Mouse (Mus musculus) liver, embryonic 16.5 days (tissue): ENCODE data around the gene Fmo1. TPM values are rescaled to one million over a fixed set of nuclear protein-coding genes. Genes with fewer than 3 reads are reported as not detected.
"Not testable (repeated sequence)": the region's sequence is repeated elsewhere in the genome, so short reads cannot be mapped to it uniquely, and the experiment has no call there.

Source experiments
- ATAC-seq: fragments of 200-750 bp; cut with Nextera tagmentation; 2 replicates; pipeline ENCODE4 v1.8.0; 2017; ENCODE audit warnings: low read depth, mild to moderate bottlenecking, moderate number of reproducible peaks, moderate library complexity
- H3K27ac ChIP-seq: fragments of 300-500 bp; sonication (generic); 2 replicates; pipeline ENCODE4 v1.5.1; 2014; ENCODE audit warnings: mild to moderate bottlenecking, low read length
- H3K27me3 ChIP-seq: fragments of 300-500 bp; sonication (generic); 2 replicates; pipeline ENCODE4 v1.6.1; 2014; ENCODE audit warnings: low read depth, low read length, mixed read lengths; ENCODE audit not compliant: control insufficient read depth, insufficient read depth
- H3K36me3 ChIP-seq: fragments of 300-500 bp; sonication (generic); 2 replicates; pipeline ENCODE4 v1.6.1; 2014; ENCODE audit warnings: mild to moderate bottlenecking; ENCODE audit not compliant: control insufficient read depth, insufficient read depth
- H3K4me1 ChIP-seq: fragments of 300-500 bp; sonication (generic); 2 replicates; pipeline ENCODE4 v1.6.1; 2014; ENCODE audit warnings: low read depth, low read length, mixed read lengths; ENCODE audit not compliant: control insufficient read depth
- H3K4me2 ChIP-seq: fragments of 300-500 bp; sonication (generic); 2 replicates; pipeline ENCODE4 v1.6.1; 2014; ENCODE audit warnings: low read depth, low read length, mixed read lengths
- H3K4me3 ChIP-seq: fragments of 300-500 bp; sonication (generic); 2 replicates; pipeline ENCODE4 v1.5.1; 2014; ENCODE audit warnings: low read depth, mild to moderate bottlenecking, low read length
- H3K9ac ChIP-seq: fragments of 300-500 bp; sonication (generic); 2 replicates; pipeline ENCODE4 v1.6.1; 2014; ENCODE audit warnings: low read depth, low read length
- H3K9me3 ChIP-seq: fragments of 300-500 bp; sonication (generic); replicated peaks from 2 replicates; pipeline ENCODE4 v1.6.1; 2016; ENCODE audit warnings: low read length; ENCODE audit not compliant: control insufficient read depth
- WGBS: fragments of 180-500 bp; shearing (Covaris S2); extraction: QIAGEN DNeasy Blood & Tissue Kit; methylation state at CpG from one replicate; pipeline ENCODE4 v1.1.7; 2014; ENCODE audit not compliant: insufficient replicate concordance; 5-methylcytosine and 5-hydroxymethylcytosine counted together
- polyA plus RNA-seq: library from polyadenylated mRNA; unstranded; fragments of >200 nt; fragmentation: Nextera tagmentation; extraction: Ambion mirVana; gene quantifications from 2 replicates; pipeline ENCODE4 v1.2.1, GENCODE M21; 2015

Gene Fmo1
- polyA plus RNA-seq, 1 experiment from 2014 or later = 39.5 TPM

DNA sequence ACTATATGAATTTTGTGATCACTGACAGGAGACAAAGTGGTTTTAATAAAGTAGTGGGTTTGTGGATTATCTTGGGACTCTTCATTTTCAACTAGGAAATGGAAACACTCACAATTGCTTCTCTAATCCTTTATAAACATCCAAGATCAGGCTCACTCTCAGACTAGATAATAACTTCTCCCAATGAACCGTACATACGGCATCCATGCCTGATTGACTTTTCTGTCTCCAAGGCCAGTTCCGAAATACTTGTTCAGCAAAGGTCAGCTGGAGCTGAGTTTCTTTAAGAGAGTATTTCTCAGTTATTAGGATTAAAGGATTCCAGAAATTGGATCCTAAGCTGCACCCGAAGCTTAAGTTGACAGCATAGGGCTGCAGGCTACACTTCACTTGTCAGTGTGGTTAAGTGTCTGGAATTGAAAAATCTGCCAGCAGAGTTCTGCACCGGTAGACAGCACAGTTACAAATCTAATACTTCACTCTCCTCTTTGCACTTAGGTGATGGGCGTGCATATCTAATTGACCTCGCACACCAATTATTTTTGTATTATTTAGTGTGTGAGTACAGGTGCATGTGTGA is 82.7 kb downstream of the Fmo1 start:
- Histone ChIP-seq H3K27me3 (no peaks in the 10 kb centered on the region), H3K9ac (no peak overlapping the region), H3K4me2 (no peak overlapping the region), H3K27ac (no peak overlapping the region), H3K9me3 (no peaks in the 10 kb centered on the region), H3K4me1 (no peaks in the 10 kb centered on the region), H3K36me3 (no peaks in the 10 kb centered on the region), H3K4me3 (no peak overlapping the region)
- WGBS = 76% methylated on average over 7 of the region's 7 CpGs
- ATAC-seq = no peak

DNA sequence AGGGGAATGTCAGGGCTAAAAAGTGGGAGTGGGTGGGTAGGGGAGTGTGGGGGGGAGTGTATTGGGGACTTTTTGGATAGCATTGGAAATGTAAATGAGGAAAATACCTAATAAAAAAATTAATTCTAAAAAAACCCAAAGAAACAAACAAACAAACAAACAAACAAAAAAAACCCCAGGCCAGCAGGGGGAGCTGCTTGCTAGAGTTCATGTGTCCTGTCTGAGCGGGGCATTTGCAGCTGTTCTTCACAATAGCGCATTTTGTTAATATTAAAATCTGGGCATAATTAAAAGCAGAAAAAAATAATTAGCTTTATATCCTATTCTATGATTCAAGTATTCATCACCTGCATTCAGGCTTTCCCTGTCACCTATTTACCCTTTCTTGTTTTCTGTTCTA is 85.4 kb downstream of the Fmo1 start:
- not testable (repeated sequence) for H3K27ac ChIP-seq, H3K9ac ChIP-seq, H3K4me3 ChIP-seq, H3K27me3 ChIP-seq, H3K4me1 ChIP-seq, H3K4me2 ChIP-seq, H3K36me3 ChIP-seq, H3K9me3 ChIP-seq, ATAC-seq
- 92% methylated on average over 2 of the region's 2 CpGs for WGBS

Other genes starting within 250 kb of the Fmo1 start
- 0.07 TPM in 1 of 2 replicates, not detected in the other for gene Myoc, start 227.5 kb downstream of the Fmo1 start, polyA plus RNA-seq
- gene Myocos, start 208.4 kb downstream of the Fmo1 start, polyA plus RNA-seq = not detected in 2 replicates
- gene Prrc2c, start 126.1 kb downstream of the Fmo1 start, polyA plus RNA-seq = 28.2 and 33.8 TPM in 2 replicates
- gene Fmo4, start 52.6 kb downstream of the Fmo1 start, polyA plus RNA-seq = 4.0 and 4.6 TPM in 2 replicates
- gene Fmo2, start 32.1 kb upstream of the Fmo1 start, polyA plus RNA-seq = 0.21 and 0.32 TPM in 2 replicates
- gene Fmo6, start 70.9 kb upstream of the Fmo1 start, polyA plus RNA-seq = not detected in 2 replicates
- gene Fmo3, start 117.9 kb upstream of the Fmo1 start, polyA plus RNA-seq = not detected in 2 replicates
- not detected in 2 replicates for gene Mroh9, start 219.1 kb upstream of the Fmo1 start, polyA plus RNA-seq